Mouse (Mus musculus): ENCODE data around the gene Mfrp.

Gene Mfrp

DNA sequence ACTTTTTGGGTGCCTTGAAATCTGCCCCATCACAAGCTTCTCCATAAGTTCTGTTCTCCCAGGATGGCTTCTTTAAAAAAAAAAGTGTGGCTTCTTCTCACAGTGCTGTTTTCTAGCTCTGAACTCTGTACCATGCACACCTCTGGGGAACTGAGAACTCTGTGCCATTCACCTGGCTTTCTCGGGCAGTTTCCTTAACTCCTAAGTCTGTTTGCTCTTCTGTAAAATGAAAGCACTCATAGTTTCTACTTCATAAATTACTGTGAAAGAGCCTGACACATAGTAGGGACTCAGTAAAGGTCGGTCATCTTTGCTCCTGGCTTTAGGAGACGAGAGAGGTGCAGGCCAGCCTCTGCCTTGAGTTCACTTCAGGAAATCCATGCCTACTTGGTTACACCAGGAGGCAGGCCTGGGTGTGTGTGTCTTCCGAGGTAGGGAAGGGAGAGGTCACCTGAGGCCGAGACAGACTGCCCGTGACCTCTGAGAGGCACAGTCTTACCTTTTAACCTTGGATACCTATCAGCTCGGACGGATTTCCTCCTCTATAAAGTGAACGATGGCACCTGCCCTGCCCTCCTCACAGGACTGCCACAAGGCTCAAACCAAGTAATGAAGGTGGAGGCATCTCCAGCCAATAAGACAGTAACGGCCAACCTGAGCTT, 23.3 kb upstream of the Mfrp start:
- ATAC-seq (ENCODE audit: low TSS enrichment) = no peak

GRCm38 (mm10) chr9:44078955-44079756, 22.4 kb upstream of the Mfrp start:
- no peak for ATAC-seq (ENCODE audit: low TSS enrichment)

GRCm38 (mm10) chr9:44079997-44080780, 21.3 kb upstream of the Mfrp start:
- no peak for ATAC-seq (ENCODE audit: low TSS enrichment)

DNA sequence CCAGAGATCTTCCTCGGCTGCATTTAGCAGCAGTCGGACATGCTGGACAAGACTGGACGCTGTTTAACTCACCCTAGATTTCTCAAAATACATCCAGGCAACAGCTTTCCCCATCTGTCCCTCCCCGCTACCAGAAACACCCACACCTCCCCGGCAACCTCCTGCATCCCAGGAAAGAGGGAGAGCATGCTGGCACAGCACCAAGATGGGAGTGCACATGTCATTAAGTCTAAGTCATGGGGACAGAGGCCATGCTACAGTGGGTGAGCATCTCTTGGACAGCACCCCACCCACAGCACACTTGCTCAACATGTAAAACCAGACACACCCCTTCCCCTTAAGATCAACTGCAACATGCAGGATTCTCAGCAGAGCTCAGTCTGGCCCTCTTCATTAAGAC, 20.6 kb upstream of the Mfrp start:
- ATAC-seq (ENCODE audit: low TSS enrichment) = no peak

- no peak for ATAC-seq (ENCODE audit: low TSS enrichment)
These were observed 19.9 kb upstream of the Mfrp start for GRCm38 (mm10) chr9:44081581-44081980.

GRCm38 (mm10) chr9:44082266-44082665, 19.3 kb upstream of the Mfrp start:
- ATAC-seq (ENCODE audit: low TSS enrichment) = no peak

DNA sequence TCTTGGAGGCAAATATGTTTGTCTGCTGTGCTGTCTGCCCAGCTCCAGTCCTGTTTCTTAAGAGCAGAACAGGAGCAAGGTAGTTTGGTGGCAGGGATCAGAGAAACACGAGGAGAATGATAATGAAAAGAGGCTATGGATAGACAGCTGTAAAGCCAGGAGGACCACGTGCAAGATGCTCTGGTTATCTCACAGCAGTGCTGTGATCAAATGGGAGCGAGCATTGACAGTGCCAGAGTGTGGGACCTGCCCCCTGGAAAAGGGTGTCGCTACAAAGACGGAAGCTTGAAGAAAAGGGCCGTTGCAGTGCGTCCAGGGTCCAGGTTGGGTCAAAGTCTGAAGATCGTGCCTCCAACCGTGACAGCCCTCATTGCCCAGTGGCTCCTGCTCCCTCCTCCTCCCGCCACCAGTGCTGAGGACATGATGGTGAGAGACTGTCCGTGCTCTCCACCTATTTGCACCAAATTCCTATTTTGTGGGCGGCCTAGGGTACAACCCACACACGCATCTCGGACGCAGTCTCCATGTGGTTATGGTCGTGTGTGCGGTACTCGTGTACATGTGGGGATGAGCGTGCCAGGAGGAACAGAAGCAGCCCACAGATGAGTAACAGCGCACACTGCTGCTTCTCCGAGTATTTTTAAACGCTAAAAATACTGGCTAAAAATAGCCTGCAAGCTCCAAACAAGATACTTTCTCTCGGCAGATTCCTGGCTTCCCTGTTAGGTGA, 18.0 kb upstream of the Mfrp start:
- ATAC-seq (ENCODE audit: low TSS enrichment) = peak; percentile 18

GRCm38 (mm10) chr9:44084236-44084635, 17.3 kb upstream of the Mfrp start:
- ATAC-seq (ENCODE audit: low TSS enrichment) = no peak

GRCm38 (mm10) chr9:44084659-44085229, 16.8 kb upstream of the Mfrp start:
- ATAC-seq (ENCODE audit: low TSS enrichment) = peak; percentile 10; the same call in 1 of the 2 replicates

- no peak for ATAC-seq (ENCODE audit: low TSS enrichment)
These were observed 16.3 kb upstream of the Mfrp start for GRCm38 (mm10) chr9:44085276-44085675.

- ATAC-seq (ENCODE audit: low TSS enrichment) = peak; percentile 6; the same call in 1 of the 2 replicates
These were observed 15.5 kb upstream of the Mfrp start for GRCm38 (mm10) chr9:44085741-44086665.

DNA sequence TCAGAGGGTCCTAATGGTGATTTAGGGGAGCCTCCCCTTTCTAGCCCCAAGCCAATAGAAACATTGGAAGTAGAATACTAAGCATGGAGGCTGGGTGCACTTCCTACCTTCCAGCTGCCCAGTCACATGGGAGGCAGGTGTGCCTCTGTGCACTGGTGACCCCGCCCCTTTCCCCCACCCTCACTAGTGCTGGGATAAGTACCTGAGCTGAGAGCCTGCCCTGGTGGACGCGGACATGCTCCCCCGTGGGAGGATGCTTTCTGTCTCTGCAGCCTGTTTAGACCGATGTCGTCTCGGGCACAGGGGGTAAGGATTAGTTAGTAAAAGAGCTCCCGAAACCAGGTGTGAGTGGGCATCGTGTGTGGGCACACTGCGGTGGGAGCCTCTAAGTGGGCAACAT, 14.6 kb upstream of the Mfrp start:
- no peak for ATAC-seq (ENCODE audit: low TSS enrichment)

DNA sequence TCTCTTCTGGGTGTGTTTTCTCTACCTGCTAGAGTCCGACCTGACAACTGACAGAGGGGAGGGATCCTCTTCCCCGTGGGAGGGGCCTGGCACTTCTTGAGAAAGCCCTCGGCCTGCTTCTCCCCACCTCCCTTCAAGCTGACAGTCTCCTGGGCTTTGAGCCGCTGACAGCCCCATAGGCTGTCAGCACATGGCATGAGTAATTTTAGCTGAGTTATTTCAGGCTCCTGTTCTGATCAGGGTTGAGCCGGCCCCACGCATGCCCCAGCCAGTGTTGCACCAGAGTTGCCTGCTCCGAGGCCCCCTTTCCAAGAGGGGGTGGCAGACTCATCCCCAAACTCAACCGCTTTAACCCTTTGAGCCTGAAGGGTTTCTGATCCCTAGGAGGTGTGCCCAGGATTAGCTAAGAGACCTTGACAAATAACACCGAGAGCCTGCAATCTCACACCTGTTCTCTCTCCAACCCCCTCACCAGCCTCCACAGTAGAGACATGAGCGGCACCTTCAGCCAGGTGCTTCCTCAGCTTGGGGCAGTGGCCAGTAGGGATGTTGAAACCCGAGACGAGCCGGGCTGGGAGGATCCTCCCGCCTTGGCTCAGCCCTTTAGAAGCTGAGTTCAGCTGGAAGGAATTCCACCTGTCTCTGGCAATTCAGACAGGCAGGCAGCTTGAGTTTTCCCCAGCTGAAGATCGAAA, 13.6 kb upstream of the Mfrp start:
- ATAC-seq (ENCODE audit: low TSS enrichment) = peak; percentile 36

DNA sequence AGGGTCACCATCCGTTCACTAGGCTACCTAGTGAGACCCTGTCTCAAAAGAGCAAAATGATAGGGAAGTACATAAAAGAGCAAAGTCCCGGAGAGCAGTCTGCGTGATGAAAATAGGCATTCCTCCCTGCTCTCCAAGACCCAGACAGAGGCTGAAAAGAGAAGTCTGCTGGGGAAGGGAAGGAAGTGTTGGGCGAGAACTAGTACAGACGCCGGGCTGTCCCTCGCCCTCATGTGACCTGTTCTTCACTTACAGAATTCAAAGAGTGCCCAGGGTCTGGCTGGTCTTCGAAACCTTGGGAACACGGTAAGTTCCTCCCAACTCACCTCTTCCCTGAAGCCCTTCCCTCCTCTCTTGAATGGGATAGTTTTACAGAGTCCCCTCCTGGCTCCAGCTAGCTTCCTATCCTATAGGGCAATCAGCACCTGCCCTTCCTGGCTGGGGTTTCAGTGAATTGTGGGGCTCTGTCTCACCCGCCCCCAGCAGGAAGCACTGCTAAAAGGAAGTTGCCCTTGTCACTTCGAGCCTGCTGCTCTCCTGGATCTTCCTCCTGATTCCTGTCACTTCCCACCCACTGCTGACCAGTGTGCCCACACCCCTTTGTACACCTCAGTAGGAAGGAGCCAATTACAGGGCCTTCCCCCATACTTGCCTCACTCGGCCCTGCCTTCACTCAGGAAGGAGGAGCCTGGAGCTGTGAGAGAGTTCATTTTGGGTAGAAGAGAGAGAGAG, 12.5 kb upstream of the Mfrp start:
- ATAC-seq (ENCODE audit: low TSS enrichment) = no peak

- ATAC-seq (ENCODE audit: low TSS enrichment) = peak; percentile 47
These were observed 7.7 kb upstream of the Mfrp start for GRCm38 (mm10) chr9:44093612-44094503.

DNA sequence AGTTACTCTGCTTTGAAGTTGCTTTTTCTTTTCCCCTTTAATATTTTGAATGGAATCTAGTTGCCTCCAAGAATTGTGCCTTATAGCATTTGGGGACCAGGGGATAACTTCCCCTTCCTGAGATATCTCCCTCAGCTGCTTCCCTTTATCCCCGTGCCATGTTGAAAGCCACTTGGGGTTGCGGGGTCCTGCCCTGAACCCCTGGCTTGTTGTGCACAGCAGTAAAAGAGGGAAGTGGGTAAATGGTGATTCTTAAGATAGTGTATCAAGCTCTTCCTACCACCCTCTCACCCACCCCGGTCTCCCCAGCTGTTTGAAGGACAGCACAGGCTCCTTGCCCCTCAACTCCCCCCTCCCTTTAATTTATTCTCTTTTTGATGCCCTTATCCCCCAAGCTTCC, 6.8 kb upstream of the Mfrp start:
- no peak for ATAC-seq (ENCODE audit: low TSS enrichment)

DNA sequence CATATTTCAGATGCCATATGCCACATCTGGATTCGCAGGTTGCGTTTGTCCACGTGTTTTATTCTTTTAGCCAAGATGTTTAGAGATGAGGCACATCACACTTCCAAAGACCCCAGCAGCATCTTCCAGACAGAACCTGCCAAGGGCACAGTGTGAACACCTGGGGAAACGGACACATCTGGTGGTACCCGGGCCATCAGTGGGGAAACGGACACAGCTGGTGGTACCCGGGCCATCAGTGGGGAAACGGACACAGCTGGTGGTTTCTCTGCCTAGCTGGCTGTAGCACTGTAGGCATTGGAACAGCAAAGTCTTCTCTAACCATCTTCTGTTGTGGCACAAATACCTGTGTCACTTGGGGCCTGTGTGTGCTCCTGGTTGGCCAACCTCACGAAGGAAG, 5.7 kb upstream of the Mfrp start:
- no peak for ATAC-seq (ENCODE audit: low TSS enrichment)

DNA sequence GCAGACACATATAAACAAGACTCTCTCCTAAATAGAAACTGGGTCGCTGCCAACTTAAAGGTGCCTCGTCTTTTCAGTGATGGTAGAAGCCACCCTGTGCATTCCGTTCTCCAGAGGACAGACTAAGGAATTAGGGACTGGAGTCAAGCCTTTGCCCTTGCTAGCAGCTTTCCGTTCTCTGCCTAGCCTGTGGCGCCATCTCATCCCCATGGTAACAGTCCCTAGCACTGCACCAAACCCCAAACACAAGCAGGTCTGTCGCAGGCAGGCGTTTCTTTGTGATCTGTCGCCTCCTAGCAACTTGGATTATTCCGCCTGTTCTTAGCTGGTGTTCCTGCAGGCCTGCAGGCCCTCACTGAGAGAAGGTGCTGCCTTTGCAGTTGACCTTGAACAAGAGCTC, 5.0 kb upstream of the Mfrp start:
- peak; percentile 44 for ATAC-seq (ENCODE audit: low TSS enrichment)

All from frontal cortex, adult (tissue).